Mouse (Mus musculus): Measurements from ENCODE around the gene Shisal1. TPM values are rescaled to one million over a fixed set of nuclear protein-coding genes. Genes with fewer than 3 reads are reported as not detected.

The Shisal1 gene
- total RNA-seq, 1 experiment: 0.58 TPM

DNA sequence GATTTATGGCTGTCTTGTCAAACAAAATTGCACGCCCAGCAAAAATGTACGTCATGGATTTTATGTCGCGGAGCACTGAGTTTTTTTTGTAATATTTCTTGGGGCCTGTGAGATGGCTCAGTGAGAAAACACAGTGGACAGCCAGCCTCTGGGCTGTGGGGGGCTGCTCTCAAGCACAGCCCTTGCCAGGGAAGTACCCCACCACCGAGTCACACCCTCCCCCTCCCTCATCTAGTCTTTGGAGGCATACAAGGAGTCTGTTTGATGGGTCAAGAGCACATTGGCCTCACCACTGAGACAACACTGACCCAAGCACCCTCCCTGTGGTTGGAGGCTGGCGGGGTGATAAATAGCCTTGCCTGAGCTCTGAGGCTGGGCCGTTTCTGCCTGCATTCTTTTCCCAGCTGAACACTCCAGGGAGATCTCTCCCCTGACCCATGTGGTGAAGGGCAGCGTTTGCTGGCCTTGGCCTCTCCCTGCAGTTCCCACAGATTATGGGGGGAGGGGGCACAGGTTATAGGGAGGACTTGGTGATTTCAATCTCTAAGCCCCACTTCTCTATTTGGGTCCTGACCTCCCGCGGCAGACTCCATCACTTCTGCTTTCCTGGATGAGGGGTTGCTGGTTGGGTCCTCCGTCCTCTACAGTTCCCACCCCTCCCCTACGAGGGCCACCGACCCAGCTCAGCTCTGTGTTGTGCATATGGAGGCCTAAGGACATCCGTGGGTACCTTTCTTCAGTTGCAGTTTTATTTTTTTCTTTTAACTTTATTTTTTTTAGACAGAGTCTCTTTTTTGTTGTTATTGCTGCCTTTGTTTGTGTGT lies 96.8 kb downstream of the Shisal1 start:
- in situ Hi-C loops (cut with MboI; ENCODE audit: low sequenced_read_pairs in 2 of 2, unreplicated experiment in 2 of 2): no loop called here
- DNase-seq (ENCODE audit: low read depth, low spot score): no peak
- Histone ChIP-seq H3K27ac (ENCODE audit: insufficient read depth, low read depth, low read length, poor library complexity, severe bottlenecking) (no peak overlapping the region), H3K4me1 (ENCODE audit: control insufficient read depth in 2 of 2, insufficient read depth in 2 of 2, low read length in 2 of 2, poor library complexity in 1 of 2) (no peaks in the 10 kb centered on the region), H3K4me3 (ENCODE audit: insufficient read depth in 1 of 2, low read depth in 1 of 2, low read length in 2 of 2, poor library complexity in 1 of 2, severe bottlenecking in 1 of 2) (no peak overlapping the region), H3K9me3 (ENCODE audit: control insufficient read depth, insufficient read depth, low read depth, low read length) (no peaks in the 10 kb centered on the region), H3K9ac (ENCODE audit: insufficient read depth, low read depth, low read length, poor library complexity, severe bottlenecking) (no peak overlapping the region), H3K36me3 (ENCODE audit: control insufficient read depth, insufficient read depth, low read length, poor library complexity, severe bottlenecking) (no peaks in the 10 kb centered on the region)
- no peak for TF ChIP-seq MAFK (IDR thresholded peaks at IDR 0.05; ENCODE audit: insufficient read depth, low read depth, low read length)
- no peak for TF ChIP-seq HCFC1 (IDR thresholded peaks at IDR 0.05; ENCODE audit: borderline replicate concordance, insufficient read depth, low read length)
- no peak for TF ChIP-seq ZNF384 (IDR thresholded peaks at IDR 0.05; ENCODE audit: low read depth, low read length)
- no peak for TF ChIP-seq ZC3H11A (IDR thresholded peaks at IDR 0.05; ENCODE audit: borderline replicate concordance, low read depth, low read length)
- TF ChIP-seq CHD2 (IDR thresholded peaks at IDR 0.05; ENCODE audit: low read depth, low read length): no peak

DNA sequence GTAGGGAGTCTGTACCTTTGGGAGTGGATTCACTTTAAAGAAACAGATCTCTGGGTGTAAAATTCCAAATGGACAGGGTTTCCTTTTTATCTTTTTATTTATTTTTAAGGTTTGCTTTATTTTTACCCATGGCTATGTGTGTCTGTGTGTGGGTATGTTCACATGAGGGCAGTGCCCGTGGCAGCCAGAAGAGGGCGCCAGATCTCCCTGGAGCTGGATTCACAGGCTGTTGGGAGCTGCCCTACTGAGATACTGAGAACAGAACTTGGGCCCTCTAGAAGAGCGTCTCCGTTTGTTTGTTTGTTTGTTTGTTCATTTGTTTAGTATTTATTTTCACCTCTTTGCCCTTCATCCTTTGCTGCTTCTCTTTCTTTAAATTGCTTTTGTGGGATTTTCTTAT lies 98.1 kb downstream of the Shisal1 start:
- peak; percentile 21 for DNase-seq (ENCODE audit: low read depth, low spot score)
- 0 out of 4 replicates have a peak, but pooled peaks cover 0 to 3% of the 10 kb centered on the region in 2 experiments for H3K4me1 ChIP-seq (ENCODE audit: control insufficient read depth in 2 of 2, insufficient read depth in 2 of 2, low read length in 2 of 2, poor library complexity in 1 of 2)
- no peak overlapping the region for H3K9ac ChIP-seq (ENCODE audit: insufficient read depth, low read depth, low read length, poor library complexity, severe bottlenecking)
- H3K4me3 ChIP-seq (ENCODE audit: insufficient read depth in 1 of 2, low read depth in 1 of 2, low read length in 2 of 2, poor library complexity in 1 of 2, severe bottlenecking in 1 of 2): no peak overlapping the region
- in situ Hi-C loops (cut with MboI; ENCODE audit: low sequenced_read_pairs in 2 of 2, unreplicated experiment in 2 of 2): no loop called here
- no peak overlapping the region for H3K27ac ChIP-seq (ENCODE audit: insufficient read depth, low read depth, low read length, poor library complexity, severe bottlenecking)
- H3K9me3 ChIP-seq (ENCODE audit: control insufficient read depth, insufficient read depth, low read depth, low read length): no peaks in the 10 kb centered on the region
- no peak for TF ChIP-seq CHD2 (IDR thresholded peaks at IDR 0.05; ENCODE audit: low read depth, low read length)
- TF ChIP-seq ZC3H11A (IDR thresholded peaks at IDR 0.05; ENCODE audit: borderline replicate concordance, low read depth, low read length): peak; percentile 36; the same call in 1 of the 2 replicates
- no peaks in the 10 kb centered on the region for H3K36me3 ChIP-seq (ENCODE audit: control insufficient read depth, insufficient read depth, low read length, poor library complexity, severe bottlenecking)

DNA sequence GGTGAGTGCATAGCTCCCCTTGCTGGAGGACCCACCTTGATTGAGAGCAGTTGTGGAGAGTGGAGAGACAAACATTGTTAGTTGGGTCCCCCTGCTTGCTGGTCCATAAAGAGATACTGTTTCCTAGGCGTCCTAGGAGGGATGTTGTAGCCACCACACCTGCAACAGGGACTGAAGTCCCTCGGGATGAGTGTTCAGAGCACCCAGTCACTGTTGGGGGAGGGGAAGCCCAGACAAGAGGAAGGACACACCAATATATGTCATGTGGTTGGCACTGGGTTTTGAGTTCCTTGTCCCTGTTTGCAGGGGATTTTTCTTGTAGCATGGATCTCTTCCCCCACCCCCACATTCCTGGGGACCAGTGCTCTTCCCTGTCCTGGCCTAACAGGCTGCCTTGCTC lies 106.0 kb downstream of the Shisal1 start:
- Histone ChIP-seq H3K27ac (ENCODE audit: insufficient read depth, low read depth, low read length, poor library complexity, severe bottlenecking) (no peak overlapping the region), H3K9ac (ENCODE audit: insufficient read depth, low read depth, low read length, poor library complexity, severe bottlenecking) (no peak overlapping the region), H3K4me1 (ENCODE audit: control insufficient read depth in 2 of 2, insufficient read depth in 2 of 2, low read length in 2 of 2, poor library complexity in 1 of 2) (0 out of 4 replicates have a peak, but pooled peaks cover 0 to 3% of the 10 kb centered on the region in 2 experiments), H3K36me3 (ENCODE audit: control insufficient read depth, insufficient read depth, low read length, poor library complexity, severe bottlenecking) (no peaks in the 10 kb centered on the region), H3K4me3 (ENCODE audit: insufficient read depth in 1 of 2, low read depth in 1 of 2, low read length in 2 of 2, poor library complexity in 1 of 2, severe bottlenecking in 1 of 2) (no peak overlapping the region), H3K9me3 (ENCODE audit: control insufficient read depth, insufficient read depth, low read depth, low read length) (no peaks in the 10 kb centered on the region)
- in situ Hi-C loops (cut with MboI; ENCODE audit: low sequenced_read_pairs in 2 of 2, unreplicated experiment in 2 of 2): no loop called here
- DNase-seq (ENCODE audit: low read depth, low spot score): no peak
- TF ChIP-seq ZNF384 (IDR thresholded peaks at IDR 0.05; ENCODE audit: low read depth, low read length): no peak
- TF ChIP-seq ZC3H11A (IDR thresholded peaks at IDR 0.05; ENCODE audit: borderline replicate concordance, low read depth, low read length): no peak
- no peak for TF ChIP-seq CHD2 (IDR thresholded peaks at IDR 0.05; ENCODE audit: low read depth, low read length)
- TF ChIP-seq HCFC1 (IDR thresholded peaks at IDR 0.05; ENCODE audit: borderline replicate concordance, insufficient read depth, low read length): no peak
- no peak for TF ChIP-seq MAFK (IDR thresholded peaks at IDR 0.05; ENCODE audit: insufficient read depth, low read depth, low read length)

DNA sequence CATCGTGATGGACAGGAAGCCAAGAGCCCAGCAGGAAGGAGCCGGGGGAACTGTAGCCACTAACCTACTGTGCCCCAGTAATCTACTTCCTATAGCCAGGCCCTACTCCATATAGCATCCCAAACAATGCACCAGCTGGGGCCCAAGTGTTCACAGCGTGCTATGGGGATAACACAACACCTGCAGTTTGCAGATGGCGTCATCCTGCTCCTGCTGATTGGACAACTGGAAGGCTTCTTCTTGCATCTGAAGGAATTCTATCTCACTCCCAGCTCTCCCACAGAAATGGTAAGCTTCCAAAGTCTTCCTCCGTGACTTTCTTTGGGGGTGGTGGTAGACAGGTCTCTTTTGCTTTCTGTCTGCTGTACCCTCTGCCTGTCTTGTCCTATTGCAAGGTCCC lies 109.3 kb downstream of the Shisal1 start:
- no peak for DNase-seq (ENCODE audit: low read depth, low spot score)
- TF ChIP-seq ZNF384 (IDR thresholded peaks at IDR 0.05; ENCODE audit: low read depth, low read length) (no peak), CHD2 (IDR thresholded peaks at IDR 0.05; ENCODE audit: low read depth, low read length) (no peak), ZC3H11A (IDR thresholded peaks at IDR 0.05; ENCODE audit: borderline replicate concordance, low read depth, low read length) (no peak), HCFC1 (IDR thresholded peaks at IDR 0.05; ENCODE audit: borderline replicate concordance, insufficient read depth, low read length) (no peak), MAFK (IDR thresholded peaks at IDR 0.05; ENCODE audit: insufficient read depth, low read depth, low read length) (no peak)
- Histone ChIP-seq H3K4me1 (ENCODE audit: control insufficient read depth in 2 of 2, insufficient read depth in 2 of 2, low read length in 2 of 2, poor library complexity in 1 of 2) (no peaks in the 10 kb centered on the region), H3K36me3 (ENCODE audit: control insufficient read depth, insufficient read depth, low read length, poor library complexity, severe bottlenecking) (no peaks in the 10 kb centered on the region), H3K27ac (ENCODE audit: insufficient read depth, low read depth, low read length, poor library complexity, severe bottlenecking) (no peak overlapping the region), H3K9ac (ENCODE audit: insufficient read depth, low read depth, low read length, poor library complexity, severe bottlenecking) (no peak overlapping the region), H3K9me3 (ENCODE audit: control insufficient read depth, insufficient read depth, low read depth, low read length) (no peaks in the 10 kb centered on the region), H3K4me3 (ENCODE audit: insufficient read depth in 1 of 2, low read depth in 1 of 2, low read length in 2 of 2, poor library complexity in 1 of 2, severe bottlenecking in 1 of 2) (no peak overlapping the region)
- in situ Hi-C loops (cut with MboI; ENCODE audit: low sequenced_read_pairs in 2 of 2, unreplicated experiment in 2 of 2): no loop called here
